Comparison of ENCODE assay signal across 27 mouse cellular contexts in the genomic region with DNA sequence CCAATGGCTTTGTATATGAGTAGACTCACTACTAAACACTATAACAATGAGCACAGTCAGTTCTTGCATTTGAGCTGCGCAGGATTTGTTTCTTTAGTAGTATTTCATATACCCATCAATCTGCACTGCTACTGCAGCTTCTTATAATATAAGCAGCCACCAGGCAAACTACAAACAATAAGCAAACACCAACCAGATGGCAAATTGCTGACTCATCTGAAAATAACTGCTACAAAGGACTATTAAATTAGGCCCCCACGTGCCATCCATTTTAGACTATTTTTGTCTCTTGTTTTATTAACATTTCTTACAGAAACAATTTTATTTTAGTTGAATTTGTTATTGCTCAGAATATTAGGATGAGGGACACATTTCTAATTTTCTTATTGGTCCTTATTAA.
DNase-seq lines count a peak whose midpoint lies in the region; ATAC-seq and TF ChIP-seq lines count a peak whose summit lies in the region.
"Had no signal": no experiment of that assay in that cellular context is flagged by ENCODE, and none has a peak within 500 bp of the region (broad histone marks: within the 10 kb centered on the region; RNA-seq: fewer than 3 reads in every experiment).

No protein-coding gene starts in this region.

- H3K4me3 ChIP-seq in forebrain, embryonic 14.5 days (ENCODE audit: low read depth, low read length): no peak overlapping the region
- no peak overlapping the region for H3K4me3 ChIP-seq in forebrain, embryonic 15.5 days
- H3K4me3 ChIP-seq in layer of hippocampus, adult 2 months: no peak overlapping the region
- H3K4me3 ChIP-seq in ES-E14 (ENCODE audit: insufficient read depth in 1 of 2, low read depth in 1 of 2, low read length in 2 of 2, poor library complexity in 1 of 2, severe bottlenecking in 1 of 2): no peak overlapping the region
- H3K4me3 ChIP-seq: embryonic facial prominence, embryonic 12.5 days; erythroblast, embryonic 14.5 days; forebrain, embryonic 12.5 days; gastrocnemius, adult 2 months; heart, embryonic 12.5 days; heart, embryonic 15.5 days; hindbrain, embryonic 10.5 days had no signal

- peak; percentile 5 for DNase-seq in forebrain, embryonic 14.5 days (ENCODE audit: low spot score)
- DNase-seq in layer of hippocampus, adult 2 months (ENCODE audit: low spot score in 2 of 2): peak; percentile 11 to 23
- no peak for DNase-seq in layer of hippocampus, postnatal 10 days (ENCODE audit: low spot score in 2 of 2)
- no peak for DNase-seq in ES-E14 (ENCODE audit: low read depth, low spot score)
- peak; percentile 13 for DNase-seq in brain, embryonic 14.5 days (ENCODE audit: low read depth)
- DNase-seq in right cerebral cortex, postnatal 14 days: no peak
- DNase-seq: adrenal gland, postnatal 10 days; B cell, adult 2 months; cerebellum, adult 18-20 months; cerebellum, adult 9-10 months; cerebellum, postnatal 14 days; forebrain, postnatal 0 days; gastrocnemius, adult 2 months; gastrocnemius, postnatal 14 days; heart, adult 11 months; heart, postnatal 10 days; heart, postnatal 36 days had no signal

- ATAC-seq in forebrain, embryonic 14.5 days: no peak
- no peak for ATAC-seq in forebrain, embryonic 15.5 days (replicated peaks)
- ATAC-seq: forebrain, postnatal 0 days; intestine, postnatal 0 days; Patski had no signal

- H3K4me1 ChIP-seq in forebrain, embryonic 14.5 days (ENCODE audit: control insufficient read depth, insufficient read depth, low read length): no peaks in the 10 kb centered on the region
- H3K4me1 ChIP-seq in forebrain, embryonic 15.5 days: no peaks in the 10 kb centered on the region
- no peaks in the 10 kb centered on the region for H3K4me1 ChIP-seq in ES-E14 (ENCODE audit: control insufficient read depth in 2 of 2, insufficient read depth in 2 of 2, low read length in 2 of 2, poor library complexity in 1 of 2)
- H3K4me1 ChIP-seq: embryonic facial prominence, embryonic 12.5 days; forebrain, embryonic 12.5 days; heart, embryonic 12.5 days; heart, embryonic 15.5 days; hindbrain, embryonic 10.5 days had no signal

- TF ChIP-seq POLR2A in brain, embryonic 14.5 days (IDR thresholded peaks at IDR 0.05; ENCODE audit: borderline replicate concordance, extremely low read depth, insufficient read depth, insufficient read length, poor library complexity, severe bottlenecking): no peak

- no peaks in the 10 kb centered on the region for H3K36me3 ChIP-seq in forebrain, embryonic 14.5 days (ENCODE audit: control insufficient read depth, insufficient read depth, low read length)
- no peaks in the 10 kb centered on the region for H3K36me3 ChIP-seq in forebrain, embryonic 15.5 days
- H3K36me3 ChIP-seq in ES-E14 (ENCODE audit: control insufficient read depth, insufficient read depth, low read length, poor library complexity, severe bottlenecking): no peaks in the 10 kb centered on the region
- H3K36me3 ChIP-seq: embryonic facial prominence, embryonic 12.5 days; forebrain, embryonic 12.5 days; heart, embryonic 12.5 days; heart, embryonic 15.5 days; hindbrain, embryonic 10.5 days had no signal

- no peak overlapping the region for H3K27ac ChIP-seq in forebrain, embryonic 14.5 days (ENCODE audit: low read depth, low read length)
- H3K27ac ChIP-seq in forebrain, embryonic 15.5 days (replicated peaks): no peak overlapping the region
- H3K27ac ChIP-seq in layer of hippocampus, adult 2 months: no peak overlapping the region
- no peak overlapping the region for H3K27ac ChIP-seq in ES-E14 (ENCODE audit: insufficient read depth, low read depth, low read length, poor library complexity, severe bottlenecking)
- H3K27ac ChIP-seq: embryonic facial prominence, embryonic 12.5 days; forebrain, embryonic 12.5 days; gastrocnemius, adult 2 months; heart, embryonic 15.5 days; hindbrain, embryonic 10.5 days; hindbrain, embryonic 14.5 days had no signal

- no peak overlapping the region for H3K4me2 ChIP-seq in forebrain, embryonic 14.5 days (ENCODE audit: low read length)
- H3K4me2 ChIP-seq in forebrain, embryonic 15.5 days (replicated peaks): no peak overlapping the region
- H3K4me2 ChIP-seq: embryonic facial prominence, embryonic 12.5 days; forebrain, embryonic 12.5 days; heart, embryonic 12.5 days; heart, embryonic 15.5 days; hindbrain, embryonic 14.5 days had no signal

- WGBS in forebrain, embryonic 14.5 days: 91% methylated on average over 2 of the region's 2 CpGs
- 89% methylated on average over 2 of the region's 2 CpGs for WGBS in forebrain, embryonic 15.5 days

- H3K9ac ChIP-seq in forebrain, embryonic 14.5 days (ENCODE audit: low read length): no peak overlapping the region
- H3K9ac ChIP-seq in forebrain, embryonic 15.5 days (replicated peaks): no peak overlapping the region
- H3K9ac ChIP-seq in ES-E14 (ENCODE audit: insufficient read depth, low read depth, low read length, poor library complexity, severe bottlenecking): no peak overlapping the region
- H3K9ac ChIP-seq: embryonic facial prominence, embryonic 12.5 days; forebrain, embryonic 12.5 days; forebrain, postnatal 0 days; heart, embryonic 12.5 days; heart, embryonic 15.5 days; hindbrain, embryonic 14.5 days had no signal

- H3K27me3 ChIP-seq in forebrain, embryonic 14.5 days (replicated peaks; ENCODE audit: control insufficient read depth, insufficient read depth, low read length): no peaks in the 10 kb centered on the region
- no peaks in the 10 kb centered on the region for H3K27me3 ChIP-seq in forebrain, embryonic 15.5 days
- H3K27me3 ChIP-seq: embryonic facial prominence, embryonic 12.5 days; forebrain, embryonic 12.5 days; heart, embryonic 12.5 days; heart, embryonic 15.5 days; Patski had no signal

- in situ Hi-C loops in ES-E14 (cut with MboI; ENCODE audit: low sequenced_read_pairs in 2 of 2, unreplicated experiment in 2 of 2): loop anchor here (10.0 to 25.0 kb wide), 2 partner anchors 176 to 179 kb away; no protein-coding TSS in a partner anchor

- no peaks in the 10 kb centered on the region for H3K9me3 ChIP-seq in forebrain, embryonic 14.5 days (replicated peaks; ENCODE audit: control insufficient read depth, low read length)
- no peaks in the 10 kb centered on the region for H3K9me3 ChIP-seq in forebrain, embryonic 15.5 days
- H3K9me3 ChIP-seq in ES-E14 (ENCODE audit: control insufficient read depth, insufficient read depth, low read depth, low read length): no peaks in the 10 kb centered on the region
- H3K9me3 ChIP-seq: embryonic facial prominence, embryonic 12.5 days; forebrain, embryonic 12.5 days; heart, embryonic 12.5 days; heart, embryonic 15.5 days; hindbrain, embryonic 10.5 days had no signal

- no peak for TF ChIP-seq CTCF in layer of hippocampus, adult 2 months (conservative IDR thresholded peaks at IDR 0.05)
- TF ChIP-seq CTCF in brain, embryonic 14.5 days (IDR thresholded peaks at IDR 0.05; ENCODE audit: borderline replicate concordance, extremely low read depth, insufficient read depth, insufficient read length): no peak

TF ChIP-seq in ES-E14, 5 proteins besides CTCF, POLR2A, EP300 and RAD21:
- TF ChIP-seq CHD2 (IDR thresholded peaks at IDR 0.05; ENCODE audit: low read depth, low read length) (no peak), MAFK (IDR thresholded peaks at IDR 0.05; ENCODE audit: insufficient read depth, low read depth, low read length) (peak; percentile 87)
TF ChIP-seq in ES-E14: peak in this region for 1.

Comparison
In these comparisons a context has a peak if more than half of its experiments do, and no peak if none do; other contexts are left out.
1. DNase-seq: peak in forebrain, embryonic 14.5 days (single experiment), layer of hippocampus, adult 2 months (2 of 2) and brain, embryonic 14.5 days (single experiment); none in layer of hippocampus, postnatal 10 days (0 of 2), ES-E14 (single experiment) and right cerebral cortex, postnatal 14 days (single experiment).